Mouse (Mus musculus): ENCODE results near the gene Pdlim1.
A peak's percentile ranks its signal among the peaks of the same experiment; 100 is the strongest.

Gene Pdlim1

GRCm38 (mm10) chr19:40271308-40271892 is at the start of gene Pdlim1:
TSS of gene Pdlim1 (minus strand) at chr19:40271842.
- DNase-seq (ENCODE audit: low read depth, low spot score): peak; percentile 66

- DNase-seq (ENCODE audit: low read depth, low spot score): no peak
Measured at GRCm38 (mm10) chr19:40319199-40319598, 47.6 kb upstream of the Pdlim1 start.

GRCm38 (mm10) chr19:40318511-40318910 is 46.9 kb upstream of the Pdlim1 start:
- DNase-seq (ENCODE audit: low read depth, low spot score): peak; percentile 62

DNA sequence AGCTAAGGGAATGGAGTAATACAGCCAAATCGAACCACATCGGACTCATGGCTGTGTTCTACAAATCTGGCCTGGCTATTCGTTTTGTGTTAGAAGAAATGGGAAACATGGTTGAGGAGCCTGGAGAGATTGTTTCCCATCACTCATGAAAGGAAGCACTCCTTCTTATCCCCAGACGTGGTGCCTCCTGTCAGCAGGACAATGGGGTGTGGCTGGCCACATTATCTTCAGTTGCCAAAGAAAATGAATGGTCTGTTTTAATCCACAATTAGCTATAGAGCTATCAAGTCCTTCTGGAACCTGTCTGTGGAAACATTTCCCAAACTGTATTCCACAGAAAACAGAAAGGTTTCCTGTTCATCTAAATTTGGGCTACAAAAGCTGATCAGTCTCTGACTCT is 45.4 kb upstream of the Pdlim1 start:
- DNase-seq (ENCODE audit: low read depth, low spot score): no peak

- no peak for DNase-seq (ENCODE audit: low read depth, low spot score)
Measured at GRCm38 (mm10) chr19:40314252-40314651, 42.6 kb upstream of the Pdlim1 start.

DNA sequence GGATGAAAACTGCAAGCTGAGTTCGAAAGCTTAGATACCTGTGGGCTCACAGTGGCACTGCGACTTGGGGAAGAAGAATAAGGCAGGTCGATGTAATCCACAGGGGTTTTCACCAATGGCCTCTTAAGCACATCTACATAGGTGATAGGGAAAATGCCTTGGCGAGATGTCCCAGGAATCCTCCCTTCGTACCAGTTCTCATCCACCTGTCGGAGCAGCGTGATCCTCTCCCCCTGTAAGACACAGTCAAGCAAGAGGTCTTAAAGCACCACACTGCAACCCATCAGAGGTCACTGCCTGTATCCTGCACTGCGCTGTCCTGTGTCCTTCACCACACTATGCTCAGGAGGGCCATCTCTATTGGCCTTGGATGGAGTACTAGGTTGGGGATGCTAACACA is 40.0 kb upstream of the Pdlim1 start:
- no peak for DNase-seq (ENCODE audit: low read depth, low spot score)

DNA sequence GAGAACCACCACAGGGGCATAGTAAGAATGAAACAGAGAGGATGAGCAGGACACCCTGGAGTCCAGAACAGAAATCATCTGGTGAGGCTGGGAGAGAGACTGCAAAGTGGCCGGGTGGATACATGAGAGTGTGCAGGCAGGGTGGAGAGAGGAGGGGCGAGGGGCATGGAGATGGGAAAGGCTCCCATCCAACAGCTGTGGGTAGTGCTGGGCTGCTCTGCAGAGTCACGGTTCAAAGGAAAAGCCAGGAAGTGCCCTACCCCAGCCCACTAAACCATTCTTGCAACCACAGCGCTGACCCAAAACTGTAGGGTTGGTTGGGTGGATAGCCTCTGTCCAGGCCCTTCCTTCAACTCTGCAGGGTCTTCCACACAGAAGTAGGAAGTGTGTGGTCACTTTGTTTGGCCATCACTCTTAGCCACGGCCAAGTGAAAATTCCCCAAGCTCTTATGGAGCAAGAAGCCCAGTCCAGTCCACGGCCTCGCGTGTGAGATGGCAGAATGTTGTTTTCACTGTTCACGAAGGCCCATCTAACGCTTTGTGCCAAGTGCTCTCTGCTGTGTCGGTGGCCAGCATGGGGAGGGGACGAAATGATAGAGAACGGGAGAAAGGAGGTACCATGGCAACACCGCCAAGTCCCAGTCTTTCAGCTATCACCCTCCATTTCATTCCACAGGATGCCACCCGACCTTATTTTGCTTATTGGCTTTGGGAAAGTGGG is 38.9 kb upstream of the Pdlim1 start:
- no peak for DNase-seq (ENCODE audit: low read depth, low spot score)

DNA sequence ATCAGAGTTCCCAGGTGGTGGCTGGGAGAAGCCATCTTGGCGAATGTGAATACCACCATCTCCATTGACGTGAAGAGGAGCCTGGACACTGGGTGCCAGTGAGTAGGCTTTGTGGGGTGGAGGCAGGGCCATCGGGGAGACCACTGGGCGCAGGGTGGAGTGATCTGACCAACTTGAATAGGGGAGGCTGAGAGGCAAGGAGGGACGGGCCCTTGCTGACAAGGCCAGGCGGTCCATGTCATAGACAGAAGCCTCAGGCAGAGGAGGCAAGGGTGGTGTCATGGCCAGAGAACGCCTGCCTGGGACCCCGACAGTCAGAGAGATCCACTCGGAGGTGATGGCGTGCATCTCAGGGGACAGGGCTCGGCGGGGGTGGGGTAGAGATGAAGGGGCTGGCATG is 38.3 kb upstream of the Pdlim1 start:
- no peak for DNase-seq (ENCODE audit: low read depth, low spot score)

GRCm38 (mm10) chr19:40307550-40307949 is 35.9 kb upstream of the Pdlim1 start:
- DNase-seq (ENCODE audit: low read depth, low spot score): no peak

DNA sequence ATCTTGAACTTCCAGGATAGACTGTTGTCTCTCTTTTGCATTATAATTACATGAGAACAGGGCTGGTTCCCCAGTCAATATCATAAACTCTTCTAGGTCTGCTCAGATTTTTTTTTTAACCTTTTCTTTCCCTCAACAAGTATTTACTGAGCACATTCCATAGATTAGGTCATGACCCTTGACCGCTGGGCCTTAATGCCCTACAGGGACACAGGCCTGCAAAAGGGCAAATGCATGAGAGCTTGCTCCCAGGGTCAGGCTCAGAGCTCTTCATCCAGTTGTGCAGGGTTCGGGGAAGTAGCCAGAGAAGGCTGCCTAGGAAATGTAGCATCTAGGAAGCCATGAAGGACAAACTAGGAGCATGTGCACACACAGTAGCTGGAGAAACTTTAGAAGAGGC is 35.0 kb upstream of the Pdlim1 start:
- no peak for DNase-seq (ENCODE audit: low read depth, low spot score)

- no peak for DNase-seq (ENCODE audit: low read depth, low spot score)
Measured at GRCm38 (mm10) chr19:40305456-40305855, 33.8 kb upstream of the Pdlim1 start.

GRCm38 (mm10) chr19:40302916-40303315 is 31.3 kb upstream of the Pdlim1 start:
- peak; percentile 12 for DNase-seq (ENCODE audit: low read depth, low spot score)

GRCm38 (mm10) chr19:40302477-40302876 is 30.8 kb upstream of the Pdlim1 start:
- DNase-seq (ENCODE audit: low read depth, low spot score): no peak

GRCm38 (mm10) chr19:40299983-40300759 is 28.5 kb upstream of the Pdlim1 start:
- DNase-seq (ENCODE audit: low read depth, low spot score): no peak

DNA sequence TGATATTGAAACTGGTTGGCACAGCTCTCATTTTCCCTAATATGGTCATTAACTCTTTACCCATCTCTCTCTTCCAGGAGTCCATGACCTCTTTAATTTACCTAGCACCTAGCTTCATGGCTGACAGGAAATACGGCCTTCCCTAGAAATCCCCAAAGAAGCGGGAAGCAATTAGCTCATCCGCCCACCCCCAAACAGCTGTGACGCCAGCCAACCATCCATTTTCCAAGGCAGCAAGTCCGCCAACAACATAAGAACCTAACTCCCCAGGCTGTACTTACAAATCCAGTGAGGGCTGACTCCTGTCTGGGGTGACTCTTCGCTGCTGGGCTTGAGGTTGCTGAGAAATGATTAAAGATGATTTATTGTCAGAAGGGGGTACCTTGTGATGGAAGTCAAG is 27.5 kb upstream of the Pdlim1 start:
- peak; percentile 17 for DNase-seq (ENCODE audit: low read depth, low spot score)

DNA sequence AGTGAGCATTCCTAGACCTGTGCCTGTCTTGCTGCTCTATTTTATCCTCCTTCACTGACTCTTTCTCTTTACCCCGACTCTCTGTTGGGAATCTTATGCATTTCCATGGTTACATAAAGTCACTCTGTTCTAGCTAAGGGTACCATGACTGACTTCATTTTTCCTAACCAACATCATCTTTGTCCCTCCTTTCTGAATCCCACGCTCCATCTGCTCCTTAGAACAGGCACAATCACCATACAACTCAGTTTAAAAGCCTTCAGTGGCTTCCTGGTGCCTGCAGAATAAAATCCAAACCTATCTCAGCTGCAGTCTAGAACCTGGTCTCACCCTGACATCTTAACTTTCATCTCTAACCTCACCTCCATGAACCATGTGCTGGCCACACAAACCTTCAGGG is 26.9 kb upstream of the Pdlim1 start:
- no peak for DNase-seq (ENCODE audit: low read depth, low spot score)

DNA sequence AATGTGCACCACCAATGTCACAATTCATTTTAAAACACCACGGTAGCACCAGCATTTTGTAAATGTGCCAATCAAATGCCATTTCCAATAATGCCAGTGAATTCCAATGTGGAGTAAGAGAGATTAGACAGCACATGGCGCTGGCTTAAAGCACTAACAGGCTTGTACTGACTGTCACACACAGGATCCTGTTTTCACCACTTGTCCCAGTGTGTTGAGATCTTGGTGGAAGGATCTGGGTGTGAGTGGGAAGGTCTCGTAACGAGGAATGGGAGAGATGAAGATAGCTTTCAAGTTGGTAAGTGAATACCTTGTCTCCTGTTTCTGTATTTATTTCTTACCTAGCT is 26.1 kb upstream of the Pdlim1 start:
- DNase-seq (ENCODE audit: low read depth, low spot score): no peak

DNA sequence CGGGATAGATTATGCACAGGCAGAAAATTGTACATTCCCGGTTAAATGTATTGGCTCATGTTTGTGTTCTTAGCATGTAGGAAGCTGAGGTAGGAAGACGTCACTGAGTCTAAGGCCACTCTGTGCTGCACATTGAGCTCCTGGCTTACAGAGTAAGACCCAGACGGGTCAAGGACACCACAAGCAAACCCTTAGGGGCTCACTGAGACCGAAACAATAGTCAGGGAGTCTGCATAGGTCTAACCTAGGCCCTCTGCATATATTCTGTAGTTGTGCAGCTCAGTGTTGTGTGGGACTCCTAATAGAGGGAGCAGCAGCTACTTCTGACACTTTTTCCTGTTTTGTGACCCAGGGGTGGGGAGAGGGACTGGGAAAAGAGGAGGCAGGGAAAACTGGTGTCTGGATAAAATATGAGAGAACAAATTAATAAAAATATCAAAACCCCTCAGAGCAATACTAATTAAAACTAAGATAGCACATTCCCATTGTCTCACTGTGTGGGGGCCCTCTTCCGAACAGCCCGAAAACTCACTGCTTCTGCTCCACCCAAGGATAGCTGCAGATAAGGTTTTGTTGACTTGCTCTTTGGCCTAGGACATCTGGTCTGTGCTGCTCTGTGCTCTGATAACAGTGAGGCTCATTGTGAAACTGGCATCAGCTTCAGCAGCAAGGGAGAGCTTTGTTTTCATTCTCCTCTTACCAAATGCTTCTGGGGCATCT is 25.6 kb upstream of the Pdlim1 start:
- no peak for DNase-seq (ENCODE audit: low read depth, low spot score)

DNA sequence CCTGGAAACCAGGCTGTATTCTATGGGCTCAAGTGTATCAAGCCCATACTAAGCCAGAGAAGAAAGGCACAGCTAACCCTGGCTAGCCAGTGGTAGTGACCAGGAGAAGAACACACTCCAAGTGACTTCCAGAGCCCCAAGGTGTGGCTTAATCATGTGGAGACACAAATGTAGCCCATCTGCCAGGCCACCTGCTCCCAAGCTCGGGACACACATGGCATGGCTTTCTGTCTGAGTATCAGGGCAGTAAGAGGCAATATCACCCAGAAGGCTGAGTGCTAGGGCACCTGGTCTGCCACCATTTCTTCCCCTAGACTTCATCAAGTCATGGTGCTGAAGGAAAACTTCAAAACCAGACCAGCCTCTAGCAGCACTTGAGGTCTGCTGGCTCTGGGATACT is 22.6 kb upstream of the Pdlim1 start:
- DNase-seq (ENCODE audit: low read depth, low spot score): no peak

DNA sequence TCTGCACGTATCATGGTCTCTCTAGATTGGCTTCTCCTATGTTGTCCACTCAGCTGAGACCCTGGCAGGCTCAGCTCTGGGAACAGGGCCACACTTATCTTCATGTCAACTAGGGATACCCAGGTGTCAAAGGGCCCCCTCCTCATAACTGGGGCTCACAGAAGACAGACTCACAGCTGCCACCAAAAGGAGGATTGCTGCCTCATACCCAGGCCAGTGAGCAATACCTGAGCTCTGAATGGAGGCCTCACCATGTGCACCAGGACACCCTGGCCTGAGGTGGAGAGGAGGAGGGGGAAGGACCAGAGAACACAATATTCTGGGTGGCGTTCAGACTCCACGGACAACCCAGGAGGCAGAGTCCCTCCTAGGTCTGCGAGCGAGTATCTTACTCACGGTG is 22.1 kb upstream of the Pdlim1 start:
- DNase-seq (ENCODE audit: low read depth, low spot score): no peak

GRCm38 (mm10) chr19:40290099-40290724 is 18.6 kb upstream of the Pdlim1 start:
- DNase-seq (ENCODE audit: low read depth, low spot score): no peak

DNA sequence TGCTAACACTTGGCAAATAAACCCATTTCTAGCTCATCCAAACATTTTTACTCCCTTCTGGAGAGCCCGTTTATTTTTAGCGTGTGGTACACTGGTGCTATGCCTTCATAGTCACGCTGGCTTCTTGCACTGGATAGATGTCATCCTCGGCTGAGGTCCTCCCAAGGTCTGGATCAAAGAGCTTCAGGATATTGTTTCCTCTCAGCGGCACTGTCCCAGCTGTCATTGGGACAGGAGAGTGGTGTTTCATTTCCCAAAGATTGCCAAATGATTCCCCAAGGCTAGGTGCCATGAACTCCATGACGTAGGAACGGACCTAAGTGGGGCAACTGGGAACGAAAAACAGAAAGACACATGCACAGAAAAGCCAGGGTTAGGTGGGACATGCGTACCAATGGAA is 16.8 kb upstream of the Pdlim1 start:
- DNase-seq (ENCODE audit: low read depth, low spot score): no peak

All from mesoderm, embryonic 11.5 days (tissue).